Mouse (Mus musculus): ENCODE results near the gene Slc45a3.

Slc45a3 gene

GRCm38 (mm10) chr1:131965818-131966217 lies 3.1 kb downstream of the Slc45a3 start:
- no peak for DNase-seq

- peak; percentile 59 for DNase-seq
Measured at GRCm38 (mm10) chr1:131967336-131967735, 4.6 kb downstream of the Slc45a3 start.

- DNase-seq, result no peak
Measured at GRCm38 (mm10) chr1:131968556-131968955, 5.8 kb downstream of the Slc45a3 start.

- no peak for DNase-seq
Measured at GRCm38 (mm10) chr1:131968983-131969382, 6.2 kb downstream of the Slc45a3 start.

- DNase-seq, result no peak
Measured at GRCm38 (mm10) chr1:131969825-131970224, 7.1 kb downstream of the Slc45a3 start.

GRCm38 (mm10) chr1:131970322-131970660 lies 7.5 kb downstream of the Slc45a3 start:
- DNase-seq, result no peak

GRCm38 (mm10) chr1:131970661-131971520 lies 8.1 kb downstream of the Slc45a3 start:
- peak; percentile 53 for DNase-seq

- DNase-seq, result peak; percentile 68
Measured at GRCm38 (mm10) chr1:131971771-131972497, 9.2 kb downstream of the Slc45a3 start.

GRCm38 (mm10) chr1:131972498-131973334 lies 9.9 kb downstream of the Slc45a3 start:
- DNase-seq, result no peak

- DNase-seq, result no peak
Measured at GRCm38 (mm10) chr1:131973991-131974390, 11.2 kb downstream of the Slc45a3 start.

- no peak for DNase-seq
Measured at GRCm38 (mm10) chr1:131976886-131977285, 14.1 kb downstream of the Slc45a3 start.

GRCm38 (mm10) chr1:131980471-131980870 lies 17.7 kb downstream of the Slc45a3 start:
- no peak for DNase-seq

GRCm38 (mm10) chr1:131981378-131982013 lies 18.7 kb downstream of the Slc45a3 start:
- peak; percentile 88 for DNase-seq

- peak; percentile 93 for DNase-seq
Measured at GRCm38 (mm10) chr1:131982907-131983306, 20.1 kb downstream of the Slc45a3 start.

- no peak for DNase-seq
Measured at GRCm38 (mm10) chr1:131983806-131984205, 21.0 kb downstream of the Slc45a3 start.

- no peak for DNase-seq
Measured at GRCm38 (mm10) chr1:131987432-131987831, 24.7 kb downstream of the Slc45a3 start.

GRCm38 (mm10) chr1:131989476-131989875 lies 26.7 kb downstream of the Slc45a3 start:
- no peak for DNase-seq

GRCm38 (mm10) chr1:131990083-131990760 lies 27.5 kb downstream of the Slc45a3 start:
- DNase-seq, result no peak

GRCm38 (mm10) chr1:131992561-131993001 lies 29.8 kb downstream of the Slc45a3 start:
- DNase-seq, result no peak

- no peak for DNase-seq
Measured at GRCm38 (mm10) chr1:131993169-131994040, 30.6 kb downstream of the Slc45a3 start.

- DNase-seq, result peak; percentile 90
Measured at GRCm38 (mm10) chr1:131995062-131995461, 32.3 kb downstream of the Slc45a3 start.

Measured in thymus, postnatal 4 days (tissue).